Mouse (Mus musculus): ENCODE measurements around the gene Plppr4.

Gene Plppr4

DNA sequence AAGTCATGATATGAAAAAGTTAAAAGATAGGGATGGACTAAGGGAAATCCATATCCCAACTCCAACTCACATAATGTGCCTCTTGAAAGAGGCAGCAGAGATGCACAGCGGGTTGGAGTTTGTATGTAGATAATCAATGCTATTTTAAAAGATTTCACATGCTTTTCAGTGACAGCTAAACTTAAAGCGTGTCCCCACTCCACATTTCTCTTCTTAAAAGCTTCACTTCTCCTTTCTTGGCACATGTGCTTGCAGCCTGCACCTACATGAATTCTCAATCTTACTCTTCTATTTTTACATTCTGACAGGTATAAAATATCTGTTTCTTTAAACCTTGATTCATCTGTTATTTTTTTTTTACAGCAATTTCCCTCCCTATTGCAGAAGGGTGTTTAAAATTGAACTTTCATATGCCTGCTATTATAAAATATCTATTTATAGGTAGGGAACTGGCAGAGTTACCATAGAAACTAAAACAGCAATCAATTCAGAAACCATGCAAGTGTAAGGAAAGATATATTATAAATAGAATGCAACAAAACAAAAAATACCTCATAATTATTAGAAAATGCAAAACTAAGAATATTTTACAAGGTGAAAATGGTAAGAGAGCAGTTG, 66.3 kb downstream of the Plppr4 start:
- DNase-seq (ENCODE audit: low spot score) = no peak

Data from urinary bladder, postnatal 25 days (tissue).